Mouse (Mus musculus) lung, adult 10 weeks (tissue): ENCODE results near the gene Olfr191. TPM values are rescaled to one million over a fixed set of nuclear protein-coding genes. Genes with fewer than 3 reads are reported as not detected.

Experiments
- polyA plus RNA-seq: library from polyadenylated mRNA; stranded (reverse); fragments of 350-450 nt; fragmentation: Illumina TruSeq; extraction: RNeasy Lipid Tissue Mini Kit (QIAGEN cat#74804); gene quantifications from one replicate; pipeline ENCODE4 v1.2.3, GENCODE M21; 2014; ENCODE audit warnings: low read depth, low replicate concordance; ENCODE audit not compliant: insufficient read depth

Olfr191 gene
- not detected for polyA plus RNA-seq

DNA sequence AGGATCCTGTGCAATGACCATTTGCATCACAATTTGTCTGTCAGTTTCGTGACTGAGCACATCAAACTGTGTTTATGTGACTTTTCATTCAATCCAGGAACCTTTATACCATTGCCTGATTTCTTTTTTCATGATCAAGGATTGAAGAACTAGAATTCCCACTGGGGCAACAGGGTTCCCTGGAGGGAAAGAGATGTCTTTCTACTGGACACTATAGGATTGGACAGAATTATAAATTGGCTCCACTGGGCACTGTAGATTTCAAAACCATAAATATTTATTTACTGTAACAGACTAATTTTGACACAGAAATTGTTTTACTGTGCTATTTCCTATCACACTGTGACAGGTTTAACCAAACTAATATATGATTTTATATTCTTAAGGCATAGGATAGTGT lies at the start of gene Olfr191:
Gene Olfr191, minus strand, starts transcription at position 101 of the 400 bp plus-strand sequence.

DNA sequence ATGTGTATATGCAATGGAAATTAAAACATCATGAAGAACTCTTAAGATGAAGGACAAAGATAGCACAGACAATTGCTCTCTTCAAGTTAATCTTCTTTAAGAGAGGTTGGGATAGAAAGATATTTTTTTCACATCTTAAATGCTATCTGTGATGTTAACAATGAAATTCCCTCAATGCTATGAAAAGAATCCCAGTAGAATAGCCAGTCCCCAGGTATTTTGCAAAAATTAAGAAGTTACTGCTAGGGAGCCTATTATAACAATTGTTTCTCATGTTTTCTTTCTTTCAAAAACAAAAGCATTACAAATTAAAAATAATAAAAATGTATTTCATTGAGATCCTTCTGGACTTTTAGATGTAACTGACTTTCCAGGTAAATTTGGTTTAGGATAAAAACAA lies 31.3 kb upstream of the Olfr191 start, which contains the start of gene Olfr194:
Gene Olfr194, minus strand, starts transcription at position 101 of the 400 bp plus-strand sequence.

DNA sequence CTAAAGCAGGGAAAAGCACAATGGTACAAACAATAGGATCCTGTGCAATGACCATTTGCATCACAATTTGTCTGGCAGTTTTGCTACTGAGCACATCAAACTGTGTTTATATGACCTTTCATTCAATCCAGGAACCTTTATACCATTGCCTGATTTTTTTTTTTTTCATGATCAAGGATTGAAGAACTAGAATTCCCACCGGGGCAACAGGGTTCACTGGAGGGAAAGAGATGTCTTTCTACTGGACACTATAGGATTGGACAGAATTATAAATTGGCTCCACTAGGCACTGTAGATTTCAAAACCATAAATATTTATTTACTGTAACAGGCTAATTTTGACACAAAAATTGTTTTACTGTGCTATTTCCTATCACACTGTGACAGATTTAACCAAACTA lies 22.2 kb upstream of the Olfr191 start, which contains the start of gene Olfr193:
Gene Olfr193, minus strand, starts transcription at position 101 of the 400 bp plus-strand sequence.

DNA sequence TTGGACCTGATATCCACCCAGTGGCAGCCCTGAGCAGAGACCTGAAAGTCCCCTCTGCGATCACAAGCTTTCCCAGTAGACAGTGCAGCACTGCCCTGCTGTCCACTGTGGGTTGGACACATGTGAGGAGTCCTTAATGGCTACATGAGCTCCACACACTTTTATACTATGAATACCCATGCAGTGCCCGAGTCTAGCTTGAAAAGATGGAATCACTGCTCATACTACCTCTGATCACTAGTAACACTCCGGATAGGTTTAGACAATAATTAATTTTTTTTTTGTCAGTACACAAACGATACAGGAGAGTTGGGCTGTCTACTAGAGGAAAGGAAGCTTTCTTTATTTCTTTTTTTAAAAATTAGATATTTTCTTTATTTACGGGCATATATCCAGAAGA lies 11.7 kb downstream of the Olfr191 start, which contains the start of gene Olfr190:
Gene Olfr190, minus strand, starts transcription at position 101 of the 400 bp plus-strand sequence.

DNA sequence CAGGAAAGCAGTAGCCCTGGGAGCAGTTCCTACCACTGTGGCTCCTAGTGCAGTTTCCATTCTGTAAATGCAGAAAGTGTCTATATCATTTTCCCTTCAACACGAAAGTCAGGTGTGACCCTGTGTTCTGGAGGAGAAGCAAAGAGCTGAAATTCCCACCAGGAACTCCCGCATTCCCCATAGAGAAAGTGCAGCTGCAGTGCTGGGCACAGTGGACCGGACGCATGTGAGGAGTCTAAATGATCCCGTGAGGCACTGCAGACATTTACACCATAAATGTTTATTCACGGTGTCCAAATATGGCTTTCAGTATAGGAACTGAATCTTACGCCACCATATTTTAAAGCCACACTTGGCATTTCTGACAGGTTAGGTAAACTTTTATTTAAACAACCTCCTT lies 49.9 kb downstream of the Olfr191 start, which contains the start of gene Olfr187:
Gene Olfr187, minus strand, starts transcription at position 58 of the 400 bp plus-strand sequence.

Other genes starting within 250 kb of the Olfr191 start
- not detected for gene Olfr177, start 215.1 kb downstream of the Olfr191 start, polyA plus RNA-seq
- not detected for gene Olfr178, start 197.8 kb downstream of the Olfr191 start, polyA plus RNA-seq
- gene Olfr181, start 161.1 kb downstream of the Olfr191 start, polyA plus RNA-seq: not detected
- not detected for gene Olfr180, start 160.4 kb downstream of the Olfr191 start, polyA plus RNA-seq
- gene Olfr183, start 94.5 kb downstream of the Olfr191 start, polyA plus RNA-seq: not detected
- gene Olfr186, start 59.5 kb downstream of the Olfr191 start, polyA plus RNA-seq: not detected
- not detected for gene Olfr187, start 50.1 kb downstream of the Olfr191 start, polyA plus RNA-seq
- not detected for gene Olfr190, start 11.8 kb downstream of the Olfr191 start, polyA plus RNA-seq
- not detected for gene Olfr193, start 22.1 kb upstream of the Olfr191 start, polyA plus RNA-seq
- gene Olfr194, start 31.2 kb upstream of the Olfr191 start, polyA plus RNA-seq: not detected
- not detected for gene Olfr195, start 57.2 kb upstream of the Olfr191 start, polyA plus RNA-seq
- not detected for gene Olfr196, start 80.6 kb upstream of the Olfr191 start, polyA plus RNA-seq
- not detected for gene Olfr198, start 113.7 kb upstream of the Olfr191 start, polyA plus RNA-seq
- gene Olfr199, start 129.9 kb upstream of the Olfr191 start, polyA plus RNA-seq: not detected
- not detected for gene Olfr201, start 182.8 kb upstream of the Olfr191 start, polyA plus RNA-seq
- gene Olfr202, start 197.0 kb upstream of the Olfr191 start, polyA plus RNA-seq: not detected
- not detected for gene Olfr203, start 209.1 kb upstream of the Olfr191 start, polyA plus RNA-seq
- not detected for gene Olfr204, start 228.4 kb upstream of the Olfr191 start, polyA plus RNA-seq
- not detected for gene Olfr205, start 241.3 kb upstream of the Olfr191 start, polyA plus RNA-seq